Mouse (Mus musculus): ENCODE measurements at regions not wholly inside any gene's neighbourhood (a gene's known extent, or its start where the extent isn't known, plus 50 kb on each side); places are given as distances from the start of the nearest gene placed in this dataset.
"Not testable (repeated sequence)": the region's sequence is repeated elsewhere in the genome, so short reads cannot be mapped to it uniquely, and the experiment has no call there.

DNA sequence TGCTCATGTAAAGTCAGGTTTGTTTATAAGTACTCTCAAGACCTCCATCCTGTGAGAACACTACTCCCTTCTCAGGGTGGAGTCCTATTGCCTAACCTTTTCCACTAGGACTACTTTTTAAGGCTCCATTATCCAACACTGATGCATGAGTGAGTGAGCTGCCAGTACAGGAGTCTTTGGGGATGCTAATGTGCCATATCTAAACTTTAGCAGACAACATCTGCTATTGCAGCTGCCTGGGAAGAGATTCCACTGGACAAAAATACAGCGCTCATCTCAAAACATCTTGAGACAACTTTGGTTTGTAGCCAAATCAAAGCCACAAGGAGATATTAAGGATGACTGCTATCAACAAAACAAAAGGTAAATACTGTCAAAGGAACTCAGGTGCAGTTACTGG is 52.3 kb upstream of the Gm10985 start:
- DNase-seq (ENCODE audit: low spot score in 2 of 2), result no peak

DNA sequence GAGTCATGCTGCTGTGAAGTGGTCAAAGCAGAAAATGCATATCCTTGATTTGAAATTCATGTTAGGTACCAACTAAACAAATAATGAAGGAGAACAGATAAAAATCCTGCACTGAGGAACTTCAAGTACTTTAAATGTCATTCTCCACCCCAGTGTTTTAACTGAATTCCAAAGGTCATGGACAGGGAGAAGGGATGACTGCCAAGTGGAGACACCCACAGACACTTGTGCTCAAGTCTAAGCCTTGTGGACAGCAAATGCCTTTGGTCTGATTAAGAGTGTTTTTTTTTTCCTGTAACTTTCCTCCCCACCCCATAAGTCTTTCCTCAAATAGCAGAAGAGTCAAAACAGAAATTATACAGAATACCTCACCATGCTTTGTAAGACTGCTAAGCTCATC is 55.2 kb upstream of the Gm10985 start:
- DNase-seq (ENCODE audit: low spot score in 2 of 2), result no peak

DNA sequence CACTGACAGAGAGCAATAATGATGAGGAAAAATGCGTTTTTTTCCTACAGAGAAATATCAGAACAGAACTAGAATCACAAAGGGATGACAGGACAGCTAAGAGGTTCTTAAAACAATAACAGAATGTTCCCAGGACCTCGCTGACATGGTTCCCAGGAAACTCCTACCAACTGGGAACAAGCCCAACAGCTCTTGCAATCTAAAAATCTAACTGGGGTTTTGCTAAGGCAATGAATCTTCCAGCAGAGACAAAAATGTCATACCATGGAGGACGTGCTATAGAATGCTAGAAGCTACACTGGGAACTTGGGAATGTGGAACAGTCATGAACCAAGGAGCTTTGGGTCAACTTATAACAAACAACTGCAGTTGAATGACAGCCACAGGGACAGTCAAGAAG is 59.7 kb upstream of the Gm10985 start:
- DNase-seq (ENCODE audit: low spot score in 2 of 2), result no peak

DNA sequence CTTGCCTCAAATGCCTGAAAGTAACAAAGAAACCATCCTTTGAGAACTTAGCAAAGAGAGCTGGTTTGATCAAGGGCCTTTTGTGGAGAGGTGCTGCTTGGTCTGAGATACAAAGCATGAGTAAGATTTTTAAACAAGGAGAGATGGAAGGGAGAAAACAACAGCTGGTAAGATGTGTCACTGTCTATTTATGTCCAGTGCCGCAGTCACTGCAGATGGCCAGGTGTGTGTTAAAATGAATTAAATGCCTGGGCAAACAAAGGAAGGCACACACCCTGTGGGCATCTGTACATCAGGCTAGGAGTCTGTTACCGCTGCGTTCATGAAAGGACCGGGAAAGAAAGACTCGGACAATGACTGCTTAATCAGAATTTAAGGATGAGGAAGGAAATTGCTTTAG is 68.2 kb upstream of the Gm10985 start:
- DNase-seq (ENCODE audit: low spot score in 2 of 2), result no peak

DNA sequence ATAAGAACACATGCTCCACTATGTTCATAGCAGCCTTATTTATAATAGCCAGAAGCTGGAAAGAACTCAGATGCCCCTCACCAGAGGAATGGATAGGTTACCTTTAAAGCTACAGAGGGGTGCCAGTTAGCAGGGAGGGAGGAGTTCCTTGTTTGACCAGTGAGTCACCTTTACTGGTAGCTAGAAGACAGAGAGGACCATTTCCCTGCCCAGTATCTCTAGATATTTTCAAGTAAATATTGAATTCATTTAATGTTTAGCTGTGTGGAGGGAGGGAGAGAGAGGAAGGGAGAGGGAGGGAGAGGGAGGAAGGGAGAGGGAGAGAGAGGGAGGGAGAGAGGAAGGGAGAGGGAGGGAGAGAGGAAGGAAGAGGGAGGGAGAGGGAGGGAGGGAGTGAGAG is 77.3 kb upstream of the Gm10985 start:
- DNase-seq (ENCODE audit: low spot score in 2 of 2), result no peak

DNA sequence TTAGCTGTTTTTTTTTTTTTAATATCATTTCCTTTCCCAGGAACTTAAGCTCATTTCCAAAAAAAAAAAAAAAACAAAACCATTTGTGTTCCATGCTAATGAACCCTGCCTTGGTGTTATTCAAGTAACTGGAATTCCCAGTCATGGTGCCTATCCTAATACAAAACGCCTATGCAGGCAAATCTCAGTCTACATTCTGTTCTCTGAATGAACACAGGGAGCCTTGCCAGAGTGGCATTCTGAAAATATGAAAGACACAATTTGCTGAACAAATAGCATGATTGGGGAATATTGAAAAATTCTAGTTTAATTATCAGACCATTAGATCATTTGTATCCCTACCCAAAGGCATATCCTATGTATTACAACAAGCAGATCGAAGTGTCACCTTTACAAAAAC is 80.9 kb upstream of the Gm10985 start:
- DNase-seq (ENCODE audit: low spot score in 2 of 2), result no peak

DNA sequence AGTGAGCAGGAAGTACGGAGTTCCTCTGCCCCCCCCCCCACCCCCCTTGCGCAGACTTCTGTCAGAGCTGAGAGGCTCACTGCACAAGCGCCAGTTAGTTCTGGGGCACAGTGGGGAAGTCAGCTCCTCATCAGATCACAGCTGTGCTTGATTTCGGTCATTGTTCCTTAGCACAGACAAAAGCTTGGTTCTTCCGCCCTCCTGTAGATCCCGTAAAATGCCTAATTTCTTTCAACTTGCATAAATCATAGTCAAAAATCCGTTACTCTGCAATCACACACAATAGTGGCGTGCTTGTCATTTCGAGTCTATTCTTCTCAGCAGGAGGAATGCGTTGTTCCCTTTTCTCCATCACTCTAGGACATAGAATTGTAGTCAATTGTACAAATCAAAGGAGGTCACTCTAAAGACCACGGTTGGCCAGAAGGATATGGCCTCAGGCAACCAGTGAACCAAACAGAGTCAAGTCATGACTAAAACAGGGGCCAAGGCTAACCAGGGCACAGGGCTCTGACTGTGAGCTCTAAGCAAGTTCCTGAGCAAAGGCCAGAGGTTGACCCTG is 83.3 kb upstream of the Gm10985 start:
- DNase-seq (ENCODE audit: low spot score in 2 of 2), result no peak

DNA sequence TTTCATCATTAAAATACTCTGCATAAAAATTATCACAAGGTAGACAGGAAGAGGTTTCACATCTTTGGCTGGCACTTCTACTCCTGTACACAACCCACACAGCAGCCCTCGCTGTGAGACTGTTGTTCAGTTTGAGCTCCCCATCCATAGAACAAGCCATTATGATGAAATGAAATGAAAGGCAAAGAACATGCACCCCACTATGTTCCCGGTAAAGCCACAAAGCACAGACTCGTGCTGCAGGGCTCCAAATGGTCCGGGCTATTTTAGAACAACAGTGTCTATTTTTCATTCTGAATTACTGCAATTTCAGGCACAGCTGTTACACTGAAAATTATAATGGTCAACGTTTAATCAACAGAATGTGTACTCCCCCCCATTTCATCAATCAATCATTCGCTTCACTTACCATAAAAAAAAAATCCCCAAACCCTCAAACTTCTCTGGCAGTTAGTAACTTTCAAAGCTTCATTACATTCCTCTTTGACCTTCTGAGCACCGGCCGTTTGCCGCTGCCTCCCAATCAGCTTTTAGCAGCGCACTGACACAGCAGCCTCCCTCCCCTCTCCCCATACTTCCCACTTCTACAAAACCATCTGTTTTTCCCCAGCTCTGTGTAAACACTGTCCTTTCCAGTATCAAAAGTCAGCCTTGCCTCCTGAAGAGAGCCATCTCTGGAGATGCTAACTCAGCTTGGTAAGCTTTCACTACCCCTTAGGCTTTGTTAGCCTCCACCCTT is 88.6 kb upstream of the Gm10985 start:
- no peak for DNase-seq (ENCODE audit: low spot score in 2 of 2)

DNA sequence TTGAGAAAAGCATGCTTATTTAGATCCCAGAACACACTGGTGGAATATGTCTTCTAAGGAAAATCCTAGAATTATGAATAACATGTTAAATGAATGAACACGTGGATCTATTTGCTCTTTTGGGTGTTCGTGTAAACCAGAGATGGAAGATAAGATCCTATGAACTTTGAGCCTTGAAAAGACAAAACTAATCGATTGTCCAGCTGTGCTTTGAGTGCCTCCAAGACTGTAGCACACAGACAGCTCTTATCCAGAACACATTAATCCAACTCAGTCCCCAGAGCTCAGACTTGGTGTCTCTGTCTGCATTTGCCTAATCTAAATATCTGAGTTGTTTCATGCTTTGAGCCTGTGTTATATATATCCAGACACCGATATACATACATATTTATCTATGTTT is 80.0 kb upstream of the Frem2 start:
- DNase-seq (ENCODE audit: low spot score in 2 of 2), result no peak

DNA sequence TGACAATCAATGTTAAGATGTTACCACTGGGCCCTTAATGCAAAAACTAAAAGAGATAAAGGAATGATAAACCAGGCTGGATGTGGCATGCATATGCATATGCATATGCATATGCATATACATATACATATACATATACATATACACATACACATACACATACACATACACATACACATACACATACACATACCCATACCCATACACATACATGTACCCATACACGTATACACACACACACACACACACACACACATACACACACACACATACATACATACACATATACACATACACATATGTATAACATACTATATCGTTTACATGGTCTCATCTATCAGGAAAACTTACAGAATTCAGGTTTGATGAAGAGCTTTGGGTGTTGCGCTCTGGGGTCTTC is 78.5 kb upstream of the Frem2 start:
- DNase-seq (ENCODE audit: low spot score in 2 of 2), result not testable (repeated sequence)

DNA sequence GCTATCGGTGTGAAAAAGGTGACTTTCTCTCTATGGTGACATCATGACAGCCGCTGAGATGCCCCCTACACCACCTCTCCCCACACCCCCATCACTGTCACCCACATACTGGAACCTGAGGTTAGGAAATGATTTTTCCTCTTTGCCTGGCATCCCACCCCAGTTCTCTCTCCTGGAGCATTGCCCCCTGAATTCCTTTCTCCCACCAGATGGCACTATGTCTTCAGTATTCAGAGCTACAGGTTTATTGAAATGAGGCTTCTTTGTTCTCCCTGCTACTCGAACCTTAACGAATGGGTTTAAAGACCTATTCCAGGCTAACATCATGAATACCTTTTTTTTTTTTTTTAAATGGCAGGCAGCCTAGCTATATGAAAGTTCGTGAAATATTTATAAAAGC is 78.0 kb upstream of the Frem2 start:
- peak in 1 of 2 experiments; percentile 34 for DNase-seq (ENCODE audit: low spot score in 2 of 2)

DNA sequence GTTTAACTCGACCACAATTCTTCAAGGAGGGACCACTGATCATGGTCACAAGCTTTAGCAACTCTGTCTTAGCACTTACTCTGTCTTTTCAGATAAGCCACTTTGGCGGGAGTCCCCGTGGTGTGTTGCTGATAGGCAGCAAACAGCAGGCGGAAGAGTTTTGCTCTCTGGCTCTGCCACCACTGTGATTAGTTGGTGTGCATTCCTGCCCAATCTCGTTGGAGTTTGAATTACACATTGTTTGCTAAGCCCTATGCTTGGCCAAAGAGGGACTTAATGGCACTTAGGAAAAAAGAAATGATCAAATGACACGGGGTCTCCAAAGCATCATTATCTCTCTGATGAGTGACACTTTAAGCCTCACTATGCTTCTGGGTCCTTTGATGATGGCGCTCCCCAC is 73.3 kb upstream of the Frem2 start:
- no peak for DNase-seq (ENCODE audit: low spot score in 2 of 2)

DNA sequence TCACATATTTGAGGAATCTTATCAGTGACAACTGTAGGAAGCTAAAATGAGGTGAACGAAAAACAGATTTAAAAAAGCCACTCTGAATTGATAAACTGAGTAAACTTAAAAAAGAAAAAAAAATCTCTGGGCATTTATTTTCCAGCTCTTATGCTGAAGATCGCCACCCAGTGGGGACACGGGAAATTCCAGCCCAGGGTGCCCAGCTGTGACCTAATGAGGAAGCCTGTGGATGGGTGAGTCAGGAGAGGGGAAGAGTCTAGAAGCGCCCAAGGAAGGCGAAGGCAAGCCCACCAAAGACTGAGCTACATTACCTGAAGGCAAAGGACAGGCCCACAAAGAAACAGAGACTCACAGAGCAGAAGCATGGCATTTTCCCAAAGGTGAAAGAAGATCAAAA is 72.7 kb upstream of the Frem2 start:
- peak; percentile 21 to 25 for DNase-seq (ENCODE audit: low spot score in 2 of 2)

DNA sequence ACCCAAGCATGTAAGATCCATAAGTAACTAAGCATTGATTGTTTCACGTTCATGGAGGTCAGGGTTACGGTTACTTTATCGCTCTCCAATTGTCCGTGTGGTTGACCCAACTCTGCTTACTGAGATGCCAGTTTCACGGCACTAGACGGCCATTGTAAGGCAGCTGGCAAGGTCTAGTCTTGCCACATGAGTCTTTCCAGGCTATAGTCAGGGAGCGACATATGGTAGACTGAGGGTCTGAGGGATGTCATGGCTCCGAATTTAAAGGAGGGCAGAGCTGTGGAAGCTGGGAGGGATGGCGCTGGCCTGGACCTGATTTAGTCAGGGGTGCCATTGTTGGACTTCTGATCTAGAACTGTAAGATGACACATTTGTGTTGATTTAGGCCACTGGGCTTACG is 72.0 kb upstream of the Frem2 start:
- DNase-seq (ENCODE audit: low spot score in 2 of 2), result no peak

DNA sequence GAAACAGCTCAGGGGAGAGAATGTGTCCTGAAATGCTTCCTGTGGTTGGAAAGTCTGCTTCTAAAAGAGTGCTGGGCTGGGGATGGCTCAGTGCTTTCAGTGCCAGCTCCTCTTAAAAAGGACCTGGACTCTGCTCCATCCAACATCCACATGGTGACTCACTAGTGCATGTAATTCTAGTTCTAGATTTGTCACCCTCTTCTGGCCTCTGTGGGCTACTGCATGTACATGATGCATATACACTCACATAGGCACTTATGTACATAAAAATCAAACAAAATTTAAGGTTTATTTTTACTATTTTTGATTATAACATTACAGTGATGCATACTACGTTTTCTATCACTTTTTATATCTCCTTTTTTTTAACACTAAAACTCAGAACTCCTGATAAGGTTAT is 70.6 kb upstream of the Frem2 start:
- no peak for DNase-seq (ENCODE audit: low spot score in 2 of 2)

DNA sequence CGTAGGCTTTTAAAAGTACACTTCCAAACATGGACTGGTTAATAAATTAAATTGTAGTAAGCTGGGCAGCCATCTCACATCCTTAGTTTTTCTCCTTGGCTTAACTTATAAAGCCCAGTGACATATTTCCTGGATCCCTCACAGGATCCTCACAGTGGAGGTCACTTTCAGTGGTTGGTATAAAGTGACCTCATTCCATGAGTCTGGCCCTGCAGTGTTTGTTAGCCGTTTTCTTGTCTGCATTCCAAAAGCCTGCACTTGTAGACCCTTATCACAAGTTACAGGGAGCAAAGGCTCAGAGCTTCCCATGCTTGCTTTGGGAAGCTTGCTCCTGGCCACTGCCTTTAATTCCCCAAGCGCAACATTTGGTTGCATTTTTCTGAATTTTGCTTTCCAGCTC is 49.9 kb upstream of the Frem2 start:
- no peak for DNase-seq (ENCODE audit: low spot score in 2 of 2)
